15 mouse cellular contexts compared by ENCODE assay signal in the genomic region with DNA sequence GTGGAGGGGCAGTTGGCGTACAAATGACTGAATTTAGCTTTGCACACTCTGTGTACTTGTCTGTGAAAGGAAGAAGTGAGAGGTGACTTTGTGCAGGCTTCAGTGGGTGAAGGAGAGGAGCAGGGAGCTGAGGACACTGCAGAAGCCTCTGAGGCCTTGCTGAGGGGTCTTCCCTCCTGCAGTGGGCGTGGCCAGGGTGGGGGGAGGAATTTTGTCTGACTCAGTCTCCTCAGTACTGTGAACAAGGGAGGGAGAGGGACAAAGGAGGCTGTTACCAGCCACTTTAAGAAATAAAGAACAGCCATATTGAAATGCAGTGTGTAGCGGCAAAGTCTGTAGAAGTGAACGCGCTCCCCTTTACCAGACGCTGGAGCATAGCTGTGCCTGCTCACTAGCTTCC.
"Had no signal": no experiment of that assay in that cellular context is flagged by ENCODE, and none has a peak within 500 bp of the region (broad histone marks: within the 10 kb centered on the region; RNA-seq: fewer than 3 reads in every experiment).

No protein-coding gene starts in this region.

- H3K9ac ChIP-seq: liver, embryonic 13.5 days; liver, postnatal 0 days; lung, embryonic 15.5 days; midbrain, embryonic 12.5 days had no signal

- H3K27ac ChIP-seq: liver, embryonic 13.5 days; lung, embryonic 15.5 days; macrophage; midbrain, embryonic 12.5 days had no signal

- H3K4me3 ChIP-seq: liver, embryonic 13.5 days; lung, embryonic 15.5 days; megakaryocyte, embryonic 14.5 days; midbrain, embryonic 12.5 days had no signal

- H3K4me1 ChIP-seq: liver, embryonic 13.5 days; lung, embryonic 15.5 days; megakaryocyte, embryonic 14.5 days; midbrain, embryonic 12.5 days had no signal

- H3K9me3 ChIP-seq: liver, embryonic 13.5 days; lung, embryonic 15.5 days; megakaryocyte, embryonic 14.5 days; midbrain, embryonic 12.5 days had no signal

- H3K27me3 ChIP-seq: liver, embryonic 13.5 days; lung, embryonic 15.5 days; megakaryocyte, embryonic 14.5 days; midbrain, embryonic 12.5 days had no signal

- ATAC-seq: intestine, postnatal 0 days; liver, postnatal 0 days had no signal

- DNase-seq: kidney, adult 9 months; kidney, postnatal 25 days; left cerebral cortex, postnatal 4 days; liver, embryonic 13.5 days; liver, postnatal 0 days; lung, postnatal 14 days; right cerebral cortex, adult 18-20 months; right cerebral cortex, postnatal 25 days; thymus, adult 18-20 months; thymus, postnatal 14 days had no signal

- H3K4me2 ChIP-seq: liver, embryonic 13.5 days; lung, embryonic 15.5 days; midbrain, embryonic 12.5 days had no signal
